Mouse (Mus musculus): Measurements from ENCODE around the gene Flad1.
A peak's percentile ranks its signal among the peaks of the same experiment; 100 is the strongest.

The Flad1 gene

GRCm38 (mm10) chr3:89381233-89381632 lies 30.4 kb downstream of the Flad1 start:
- DNase-seq: no peak

GRCm38 (mm10) chr3:89380711-89381110 lies 31.0 kb downstream of the Flad1 start:
- no peak for DNase-seq

DNA sequence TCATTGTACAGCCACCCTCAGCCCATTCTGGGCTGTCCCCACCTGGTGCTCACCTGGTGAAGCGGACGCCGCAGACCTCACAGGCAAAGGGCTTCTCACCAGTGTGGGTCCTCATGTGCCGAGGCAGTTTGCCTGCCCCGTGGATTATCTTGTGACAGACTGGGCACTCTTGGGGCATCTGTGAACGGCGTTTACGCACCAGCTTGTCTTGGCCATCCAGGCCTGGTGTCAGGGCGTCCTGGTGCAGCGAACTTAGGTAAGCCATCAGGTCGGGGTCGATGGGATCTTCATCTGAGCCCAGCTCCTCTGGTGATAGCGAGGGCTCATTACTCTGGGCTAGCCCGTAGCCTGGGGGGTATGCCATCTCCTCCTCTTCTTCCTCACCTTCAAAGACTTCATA lies 31.4 kb downstream of the Flad1 start:
- no peak for DNase-seq

DNA sequence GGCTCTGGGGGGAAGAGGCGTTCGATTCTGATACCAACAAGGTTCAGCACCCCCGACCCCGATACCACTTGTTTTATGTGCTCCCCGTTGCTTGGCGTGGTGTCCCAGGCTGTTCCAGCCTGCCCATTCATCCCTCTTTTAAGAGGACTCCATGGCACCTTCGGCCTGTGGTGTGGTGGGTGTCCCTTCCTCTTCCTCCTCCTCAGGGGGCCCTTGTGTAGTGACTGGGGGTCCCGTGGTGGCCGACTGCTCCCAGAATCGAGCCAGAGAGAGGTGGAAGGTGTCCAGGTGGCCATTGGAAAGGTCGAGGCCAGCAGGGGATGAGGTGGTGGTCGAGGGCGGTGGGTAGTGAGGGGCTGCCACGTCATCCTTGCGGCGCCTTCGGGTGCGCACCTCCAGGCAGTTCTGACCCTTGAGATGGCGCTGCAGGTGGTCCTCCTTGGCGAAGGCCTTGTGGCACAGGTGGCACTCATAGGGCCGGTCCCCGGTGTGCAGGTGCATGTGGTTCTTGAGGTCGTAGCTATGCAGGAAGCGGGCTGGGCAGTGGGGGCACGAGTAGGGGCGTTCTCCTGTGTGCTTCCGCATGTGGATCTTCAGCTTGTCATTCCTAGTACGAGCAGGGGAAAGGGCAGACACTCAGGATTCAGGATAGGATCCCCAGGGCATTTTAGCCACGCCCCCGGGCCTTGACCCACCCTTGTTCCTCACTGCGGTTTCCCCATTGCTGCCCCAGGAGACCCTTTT lies 32.1 kb downstream of the Flad1 start:
- DNase-seq: no peak

GRCm38 (mm10) chr3:89378394-89379067 lies 33.1 kb downstream of the Flad1 start:
- DNase-seq: no peak

- DNase-seq: no peak
These were observed 33.8 kb downstream of the Flad1 start for GRCm38 (mm10) chr3:89377831-89378230.

- DNase-seq: no peak
These were observed 38.0 kb downstream of the Flad1 start for GRCm38 (mm10) chr3:89373581-89374231.

DNA sequence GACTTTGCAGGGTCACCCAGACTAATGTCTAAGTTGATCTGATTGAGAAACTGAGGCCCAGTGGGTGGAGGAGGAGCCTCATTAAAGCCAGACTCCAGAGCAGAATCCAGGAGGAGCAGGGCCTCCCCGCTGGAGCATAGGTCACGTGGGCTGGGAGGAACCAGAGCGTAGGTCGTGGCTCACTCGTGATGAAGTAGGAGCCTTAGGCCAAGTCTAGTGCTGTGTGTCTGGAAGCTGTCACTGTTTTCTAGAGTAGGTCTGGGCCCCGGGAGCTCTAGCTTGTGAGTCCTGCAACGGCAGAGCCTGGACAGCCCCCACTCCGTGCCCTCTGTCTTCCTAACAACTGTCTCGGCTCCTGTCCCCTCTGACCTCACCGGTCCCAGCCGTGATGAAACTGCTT lies 44.3 kb downstream of the Flad1 start:
- no peak for DNase-seq

DNA sequence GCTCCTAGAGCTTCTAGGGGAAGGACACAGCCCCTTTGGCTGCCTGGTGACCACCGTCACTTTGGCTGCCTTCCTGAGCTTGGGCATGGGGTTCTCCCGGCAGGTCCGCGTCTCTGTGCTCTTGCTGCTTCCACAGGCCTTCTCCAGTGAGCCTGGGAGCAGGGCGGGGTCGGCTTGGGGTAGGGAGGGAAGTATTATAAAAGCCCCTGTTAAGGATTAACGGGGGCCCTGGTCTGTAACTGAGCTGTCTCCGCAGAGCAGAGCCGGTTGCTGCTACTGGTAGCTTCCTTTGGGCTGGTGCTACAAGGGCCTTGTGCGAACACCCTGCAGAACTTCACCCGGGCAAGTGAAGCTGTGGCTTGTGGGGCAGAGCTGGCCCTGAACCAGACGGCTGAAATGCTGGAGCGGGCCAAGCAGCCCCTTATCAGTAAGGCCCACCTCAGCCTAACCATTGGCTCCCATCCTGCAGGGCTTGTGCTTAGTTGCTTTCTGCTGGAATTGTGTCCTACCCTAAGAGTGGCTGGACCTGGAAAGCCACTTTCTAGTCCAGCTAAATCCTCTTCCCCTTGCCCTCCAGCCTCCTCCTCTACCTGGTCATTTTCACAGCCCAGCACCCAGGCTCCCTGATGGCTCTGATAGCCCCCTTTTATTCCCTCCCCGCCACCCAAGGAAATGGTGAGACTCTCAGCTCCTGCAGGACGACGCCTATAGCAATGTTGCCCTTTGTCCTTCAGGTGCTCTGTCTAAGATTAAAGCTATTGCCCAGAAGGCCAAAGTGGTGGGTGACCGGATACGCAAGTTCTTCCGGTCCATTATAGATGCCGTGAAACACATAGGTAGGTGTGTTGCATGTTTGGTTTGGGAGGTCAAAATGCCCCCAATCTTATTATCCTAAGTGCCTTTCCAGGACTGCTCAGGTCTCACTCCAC lies 45.9 kb downstream of the Flad1 start:
- no peak for DNase-seq

GRCm38 (mm10) chr3:89365153-89365485 lies 46.6 kb downstream of the Flad1 start, which contains the start of gene Dcst1:
Gene Dcst1 (minus strand): TSS chr3:89365253.
- DNase-seq: no peak

DNA sequence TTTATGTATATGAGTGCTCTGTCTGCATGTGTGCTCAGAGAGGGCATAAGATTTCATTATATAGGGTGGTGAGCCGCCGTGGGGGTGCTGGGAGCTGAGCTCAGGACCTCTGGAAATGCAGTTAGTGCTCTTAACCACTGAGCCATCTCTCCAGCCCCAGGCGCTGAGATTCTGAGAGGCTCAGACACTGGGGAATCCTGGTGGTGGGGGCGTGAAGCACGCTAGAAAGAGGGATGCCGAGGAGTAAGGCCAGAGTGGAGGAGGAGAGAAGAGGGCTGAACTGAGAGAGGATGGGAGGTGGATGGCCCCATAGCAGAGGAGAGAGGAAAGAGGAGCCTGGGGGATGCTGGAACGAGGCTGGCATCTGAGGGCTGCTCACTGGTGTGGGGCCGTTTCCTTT lies 47.0 kb downstream of the Flad1 start:
- no peak for DNase-seq

GRCm38 (mm10) chr3:89361675-89362074 lies 50.0 kb downstream of the Flad1 start, which contains the start of gene Dcst2:
Gene Dcst2 (plus strand): TSS chr3:89361975.
- no peak for DNase-seq

GRCm38 (mm10) chr3:89360237-89360636 lies 51.4 kb downstream of the Flad1 start:
- DNase-seq: no peak

DNA sequence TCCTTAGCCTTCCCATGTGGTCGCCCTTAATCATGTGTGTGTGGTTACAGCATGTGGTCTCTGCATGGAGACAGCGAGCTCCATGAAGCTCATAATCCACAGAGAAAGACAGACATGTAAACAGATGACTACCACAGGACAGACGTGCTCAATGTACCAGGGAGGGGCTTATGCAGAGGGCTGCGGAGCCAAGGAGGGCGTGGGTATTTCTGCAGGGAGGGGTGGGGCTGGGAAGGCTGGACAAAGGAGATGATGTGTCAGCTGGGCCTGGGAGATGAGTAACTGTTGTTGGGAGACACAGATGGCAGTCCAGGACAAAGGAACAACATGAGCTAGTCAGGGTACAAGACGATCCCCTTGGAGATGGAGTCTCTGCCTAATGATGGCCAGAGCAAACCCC lies 52.0 kb downstream of the Flad1 start:
- DNase-seq: no peak

DNA sequence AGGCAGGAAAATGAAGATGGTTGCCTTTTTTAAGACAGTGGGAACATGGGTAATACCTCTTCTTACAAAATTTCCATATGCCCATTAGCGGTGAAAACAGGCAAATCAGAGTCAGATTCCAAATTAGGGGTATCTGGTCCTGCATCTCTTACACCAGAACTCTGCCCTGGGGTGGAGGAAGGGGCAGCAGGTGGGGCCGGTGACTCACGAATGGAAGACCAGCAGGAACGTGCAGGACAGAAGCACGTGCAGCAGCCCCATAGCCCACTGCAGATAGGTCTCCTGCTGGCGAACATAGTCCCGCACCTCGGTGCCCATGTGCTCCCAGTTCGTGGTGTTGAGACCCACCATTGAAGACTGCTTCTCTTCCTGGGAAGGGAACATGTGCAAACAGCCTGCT lies 55.6 kb downstream of the Flad1 start:
- DNase-seq: no peak

DNA sequence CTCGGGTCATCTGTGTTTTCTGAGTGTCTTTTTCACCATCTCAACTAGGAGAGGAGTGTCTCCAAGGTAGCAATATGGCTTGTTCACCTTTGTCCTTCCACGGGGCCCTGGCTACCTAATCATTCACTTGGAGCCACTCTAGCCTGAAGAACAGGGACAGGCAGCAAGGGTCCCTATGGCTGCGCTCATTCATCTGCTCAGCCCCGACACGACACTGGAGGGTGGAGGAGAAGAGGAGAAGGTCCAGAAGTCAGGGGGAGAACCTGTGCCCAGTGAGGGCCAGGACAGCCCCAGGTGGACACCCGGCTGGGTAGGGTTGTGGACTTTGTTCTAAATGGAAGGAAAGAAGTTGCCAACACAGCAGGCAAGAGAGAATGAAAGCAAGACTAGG lies 56.2 kb downstream of the Flad1 start:
- DNase-seq: no peak

- DNase-seq: peak; percentile 86
These were observed 56.7 kb downstream of the Flad1 start for GRCm38 (mm10) chr3:89354816-89355511.

GRCm38 (mm10) chr3:89351271-89351670 lies 60.4 kb downstream of the Flad1 start:
- DNase-seq: no peak
